Mouse (Mus musculus) neural tube, embryonic 12.5 days (tissue): ENCODE measurements around the gene Il9r. TPM values are rescaled to one million over a fixed set of nuclear protein-coding genes. Genes with fewer than 3 reads are reported as not detected.
A peak's percentile ranks its signal among the peaks of the same experiment; 100 is the strongest.

Source experiments
- ATAC-seq: fragments of 200-750 bp; cut with Nextera tagmentation; 2 replicates; pipeline ENCODE4 v1.8.0; 2017; ENCODE audit warnings: low read depth, mild to moderate bottlenecking, moderate TSS enrichment, moderate library complexity; ENCODE audit not compliant: low FRiP score
- H3K27ac ChIP-seq: fragments of 300-500 bp; sonication (generic); 2 replicates; pipeline ENCODE4 v1.5.1; 2016
- H3K27me3 ChIP-seq: fragments of 300-500 bp; sonication (generic); replicated peaks from 2 replicates; pipeline ENCODE4 v1.6.1; 2016; ENCODE audit warnings: mild to moderate bottlenecking
- H3K36me3 ChIP-seq: fragments of 300-500 bp; sonication (generic); 2 replicates; pipeline ENCODE4 v1.6.1; 2016; ENCODE audit warnings: mild to moderate bottlenecking
- H3K4me1 ChIP-seq: fragments of 300-500 bp; sonication (generic); 2 replicates; pipeline ENCODE4 v1.6.1; 2016
- H3K4me2 ChIP-seq: fragments of 300-500 bp; sonication (generic); replicated peaks from 2 replicates; pipeline ENCODE4 v1.6.1; 2016; ENCODE audit warnings: mild to moderate bottlenecking
- H3K4me3 ChIP-seq: fragments of 300-500 bp; sonication (generic); 2 replicates; pipeline ENCODE4 v1.5.1; 2016
- H3K9ac ChIP-seq: fragments of 300-500 bp; sonication (generic); 2 replicates; pipeline ENCODE4 v1.6.1; 2016; ENCODE audit warnings: mild to moderate bottlenecking
- H3K9me3 ChIP-seq: fragments of 300-500 bp; sonication (generic); 2 replicates; pipeline ENCODE4 v1.6.1; 2016; ENCODE audit warnings: mild to moderate bottlenecking
- WGBS: fragments of 180-500 bp; shearing (Covaris S2); methylation state at CpG from one replicate; pipeline ENCODE4 v1.1.7; 2016; 5-methylcytosine and 5-hydroxymethylcytosine counted together
- polyA plus RNA-seq: library from polyadenylated mRNA; unstranded; fragments of >200 nt; fragmentation: Nextera tagmentation; extraction: Ambion mirVana; gene quantifications from 2 replicates; pipeline ENCODE4 v1.2.1, GENCODE M21; 2016

Gene Il9r
- polyA plus RNA-seq, 1 experiment from 2014 or later: 0.08 TPM

DNA sequence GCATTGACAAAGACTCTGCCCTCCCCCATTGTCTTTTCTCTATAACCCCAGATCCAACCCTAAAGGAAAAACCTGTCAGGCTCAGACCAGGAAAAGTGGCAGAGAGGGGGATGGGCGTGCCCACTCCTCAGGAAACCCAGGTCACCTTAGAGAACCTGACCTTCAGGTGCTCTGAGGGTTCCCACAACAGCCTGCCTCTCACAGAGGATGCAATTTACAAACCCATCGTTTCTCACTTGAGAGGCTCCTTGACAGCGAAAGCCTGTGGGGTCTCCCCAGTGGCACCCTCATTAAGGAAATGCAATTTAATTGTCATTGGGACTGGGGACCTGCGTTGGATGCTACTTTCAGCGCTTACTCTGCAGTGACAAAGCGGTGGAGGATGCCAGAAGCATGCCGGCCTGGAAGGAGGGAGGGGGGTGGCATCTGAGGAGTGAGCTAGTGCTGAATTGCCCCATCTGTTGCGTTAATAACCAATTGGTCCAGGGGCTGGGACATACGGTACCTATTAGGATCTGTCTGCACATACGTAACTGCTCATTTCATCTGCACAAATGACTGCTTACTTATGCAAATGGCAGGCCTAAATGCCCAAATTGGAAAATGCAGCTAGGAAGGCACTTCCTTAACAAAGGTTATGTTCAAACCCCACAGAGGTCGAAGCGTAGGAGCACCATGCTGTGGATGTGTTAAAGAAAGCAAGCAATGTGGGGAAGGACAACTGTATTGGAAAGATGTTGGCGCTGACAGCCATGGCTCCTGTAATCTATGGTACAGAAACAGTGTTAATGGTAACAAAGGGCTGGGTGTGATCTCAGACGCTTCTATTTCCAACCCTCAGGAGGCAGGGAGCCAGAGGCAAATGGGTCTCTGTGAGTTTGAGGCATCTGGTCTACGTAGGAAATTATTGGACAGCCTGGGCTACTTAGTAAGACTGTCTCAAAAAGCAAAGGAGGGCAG lies 58.2 kb downstream of the Il9r start:
- ATAC-seq: peak; percentile 71
- Histone ChIP-seq H3K4me3 (no peak overlapping the region), H3K36me3 (no peaks in the 10 kb centered on the region), H3K4me2 (no peak overlapping the region), H3K27ac (peak overlapping the region; percentile 23; the same call in 1 of the 2 replicates), H3K9ac (no peak overlapping the region), H3K27me3 (no peaks in the 10 kb centered on the region), H3K4me1 (peaks cover 27% of the 10 kb centered on the region), H3K9me3 (no peaks in the 10 kb centered on the region)
- 37% methylated on average over 15 of the region's 15 CpGs for WGBS

DNA sequence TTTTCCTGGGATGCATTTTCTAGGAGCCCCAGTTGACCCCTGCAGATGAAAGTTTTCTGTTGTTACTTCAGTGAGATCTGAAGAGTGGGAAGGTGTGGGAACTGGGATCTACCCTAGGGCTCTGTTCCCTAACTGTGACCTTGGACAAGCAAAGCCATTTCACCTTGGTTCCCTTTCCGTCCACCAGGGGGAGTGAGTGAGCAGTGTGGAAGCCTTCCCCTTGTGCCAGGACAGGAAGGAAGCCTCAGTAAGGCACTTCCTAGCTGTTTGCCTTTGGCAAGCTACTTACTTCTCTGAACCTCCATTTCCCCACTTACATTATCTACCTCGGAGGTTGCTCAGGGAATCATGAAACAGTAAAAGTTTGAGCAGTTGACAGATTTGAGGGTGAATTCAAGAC lies 59.0 kb downstream of the Il9r start:
- Histone ChIP-seq H3K9ac (no peak overlapping the region), H3K4me1 (peaks cover 27% of the 10 kb centered on the region), H3K27me3 (no peaks in the 10 kb centered on the region), H3K9me3 (no peaks in the 10 kb centered on the region), H3K4me3 (no peak overlapping the region), H3K4me2 (no peak overlapping the region), H3K36me3 (no peaks in the 10 kb centered on the region), H3K27ac (no peak overlapping the region)
- ATAC-seq: no peak
- 21% methylated on average over 2 of the region's 2 CpGs for WGBS

DNA sequence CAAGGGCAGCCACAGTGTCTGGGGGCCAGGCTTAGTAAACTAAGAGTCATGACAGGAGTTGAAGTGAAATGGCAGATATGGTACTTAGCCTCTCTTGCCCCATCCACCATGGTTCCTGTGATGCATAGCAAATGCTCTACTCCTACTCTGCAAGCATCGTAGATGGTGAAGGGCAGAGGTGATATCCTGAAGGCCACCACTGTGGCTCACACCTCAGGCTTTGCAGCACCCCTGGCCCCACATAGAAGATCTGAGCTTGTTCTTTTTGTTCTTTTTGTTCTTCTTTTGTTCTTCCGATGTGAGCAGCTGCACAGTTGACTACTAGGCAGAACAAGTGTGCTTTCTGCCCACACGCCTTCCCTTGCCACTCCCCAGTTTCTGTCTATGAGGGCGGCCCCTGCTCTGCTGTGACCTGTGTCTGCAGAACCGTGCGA lies 60.5 kb downstream of the Il9r start:
- Histone ChIP-seq H3K27me3 (no peaks in the 10 kb centered on the region), H3K27ac (no peak overlapping the region), H3K4me2 (no peak overlapping the region), H3K4me1 (peaks cover 27% of the 10 kb centered on the region), H3K4me3 (no peak overlapping the region), H3K9ac (no peak overlapping the region), H3K9me3 (no peaks in the 10 kb centered on the region), H3K36me3 (no peaks in the 10 kb centered on the region)
- WGBS: 69% methylated on average over 6 of the region's 6 CpGs
- no peak for ATAC-seq

DNA sequence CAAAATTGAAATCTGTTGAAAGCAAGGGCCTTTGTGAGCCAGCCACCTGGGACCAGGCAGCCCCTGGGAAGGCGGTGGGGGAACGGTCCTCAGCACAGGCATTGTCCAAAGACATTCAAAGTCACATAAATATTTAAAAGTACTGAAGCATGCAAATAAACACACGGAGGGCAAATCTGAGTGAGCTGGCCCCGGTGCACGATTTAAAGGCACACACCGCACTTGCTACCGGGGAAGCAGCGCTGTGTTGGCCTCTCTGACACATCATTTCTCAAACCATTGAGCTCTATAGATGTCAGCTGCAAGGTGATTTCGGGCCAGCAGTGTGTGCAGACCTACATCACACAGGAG lies 61.5 kb downstream of the Il9r start:
- ATAC-seq: peak; percentile 51
- Histone ChIP-seq H3K27ac (peak overlapping the region; percentile 37; the same call in 1 of the 2 replicates), H3K27me3 (no peaks in the 10 kb centered on the region), H3K4me1 (peaks cover 27% of the 10 kb centered on the region), H3K9me3 (no peaks in the 10 kb centered on the region), H3K36me3 (no peaks in the 10 kb centered on the region), H3K9ac (no peak overlapping the region), H3K4me2 (peak overlapping the region; percentile 35; the same call in 1 of the 2 replicates), H3K4me3 (no peak overlapping the region)
- 21% methylated on average over 9 of the region's 9 CpGs for WGBS

DNA sequence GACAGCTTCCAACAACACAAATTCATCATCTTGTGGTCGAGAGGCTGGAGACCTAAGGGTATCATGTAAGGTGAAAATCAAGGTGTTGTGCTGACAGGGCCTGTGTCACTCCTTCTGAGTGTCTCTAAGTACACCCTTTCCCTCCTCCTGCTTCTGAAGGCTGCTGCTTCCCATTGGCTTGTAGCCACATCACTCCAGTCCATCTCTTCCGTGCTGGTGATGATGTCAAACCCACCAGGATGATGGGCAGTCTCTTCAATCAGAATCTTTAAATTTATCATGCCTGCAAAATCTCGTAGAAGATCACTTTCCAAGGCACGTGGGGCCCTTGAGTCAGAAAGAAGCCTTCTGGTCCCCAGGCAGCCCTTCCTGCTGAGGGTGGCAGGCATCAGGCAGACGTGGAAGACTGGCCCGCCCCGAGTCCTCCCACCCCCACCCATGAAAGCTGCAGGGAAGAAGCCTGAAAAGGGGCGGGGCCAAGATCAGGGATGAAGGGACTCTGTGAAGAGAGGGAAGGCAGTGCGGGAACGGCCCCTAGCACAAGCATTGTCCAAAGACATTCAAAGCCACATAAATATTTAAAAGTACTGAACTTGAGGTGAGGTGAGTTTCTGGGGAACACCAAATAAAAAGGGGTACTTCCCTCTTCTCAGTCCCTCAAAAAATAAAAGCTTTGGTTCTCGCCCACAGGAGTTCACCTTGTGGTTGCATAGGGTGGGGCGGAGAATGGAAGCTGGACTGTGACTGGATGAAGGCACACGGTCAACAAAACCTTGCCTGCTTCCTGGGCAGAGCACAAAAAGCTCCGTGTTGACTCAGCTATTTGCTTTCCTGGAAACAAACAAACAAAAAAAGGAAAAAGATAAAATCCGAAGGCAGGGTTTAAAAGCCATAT lies 62.1 kb downstream of the Il9r start:
- H3K27me3 ChIP-seq: no peaks in the 10 kb centered on the region
- peaks cover 27% of the 10 kb centered on the region for H3K4me1 ChIP-seq
- WGBS: 29% methylated on average over 15 of the region's 15 CpGs
- H3K4me2 ChIP-seq: peak overlapping the region; percentile 35
- no peak overlapping the region for H3K4me3 ChIP-seq
- peak; percentile 31 for ATAC-seq
- H3K9ac ChIP-seq: peak overlapping the region; percentile 0; the same call in 1 of the 2 replicates
- H3K9me3 ChIP-seq: no peaks in the 10 kb centered on the region
- peak overlapping the region; percentile 37; the same call in 1 of the 2 replicates for H3K27ac ChIP-seq
- H3K36me3 ChIP-seq: no peaks in the 10 kb centered on the region

Other genes with a start within 250 kb of the Il9r start
- gene 4930524B15Rik, start 234.7 kb downstream of the Il9r start, polyA plus RNA-seq: 0.15 and 0.17 TPM in 2 replicates
- gene Nsg2, start 199.8 kb downstream of the Il9r start, polyA plus RNA-seq: 212 and 216 TPM in 2 replicates
- gene Snrnp25, start 5.1 kb upstream of the Il9r start, polyA plus RNA-seq: 52.8 and 59.3 TPM in 2 replicates
- 26.4 and 32.9 TPM in 2 replicates for gene Rhbdf1, start 22.0 kb upstream of the Il9r start, polyA plus RNA-seq
- gene Mpg, start 26.2 kb upstream of the Il9r start, polyA plus RNA-seq: 30.3 and 30.7 TPM in 2 replicates
- gene Nprl3, start 67.4 kb upstream of the Il9r start, polyA plus RNA-seq: 41.9 and 46.9 TPM in 2 replicates
- 1,310 and 1,360 TPM in 2 replicates for gene Hba-x, start 76.1 kb upstream of the Il9r start, polyA plus RNA-seq
- 2,385 and 2,610 TPM in 2 replicates for gene Hba-a1, start 83.2 kb upstream of the Il9r start, polyA plus RNA-seq
- gene Hbq1b, start 86.7 kb upstream of the Il9r start, polyA plus RNA-seq: 3.2 and 3.3 TPM in 2 replicates
- gene Hba-a2, start 96.2 kb upstream of the Il9r start, polyA plus RNA-seq: 5,164 and 5,594 TPM in 2 replicates
- gene Hbq1a, start 99.8 kb upstream of the Il9r start, polyA plus RNA-seq: 0.41 and 0.65 TPM in 2 replicates
- gene Sh3pxd2b, start 147.5 kb upstream of the Il9r start, polyA plus RNA-seq: 24.6 and 25.0 TPM in 2 replicates